Mouse (Mus musculus): ENCODE data around the gene Lancl3. TPM values are rescaled to one million over a fixed set of nuclear protein-coding genes. Genes with fewer than 3 reads are reported as not detected.

Lancl3 gene
- not detected in 4 replicates for total RNA-seq (2023; ENCODE audit: inconsistent age)

DNA sequence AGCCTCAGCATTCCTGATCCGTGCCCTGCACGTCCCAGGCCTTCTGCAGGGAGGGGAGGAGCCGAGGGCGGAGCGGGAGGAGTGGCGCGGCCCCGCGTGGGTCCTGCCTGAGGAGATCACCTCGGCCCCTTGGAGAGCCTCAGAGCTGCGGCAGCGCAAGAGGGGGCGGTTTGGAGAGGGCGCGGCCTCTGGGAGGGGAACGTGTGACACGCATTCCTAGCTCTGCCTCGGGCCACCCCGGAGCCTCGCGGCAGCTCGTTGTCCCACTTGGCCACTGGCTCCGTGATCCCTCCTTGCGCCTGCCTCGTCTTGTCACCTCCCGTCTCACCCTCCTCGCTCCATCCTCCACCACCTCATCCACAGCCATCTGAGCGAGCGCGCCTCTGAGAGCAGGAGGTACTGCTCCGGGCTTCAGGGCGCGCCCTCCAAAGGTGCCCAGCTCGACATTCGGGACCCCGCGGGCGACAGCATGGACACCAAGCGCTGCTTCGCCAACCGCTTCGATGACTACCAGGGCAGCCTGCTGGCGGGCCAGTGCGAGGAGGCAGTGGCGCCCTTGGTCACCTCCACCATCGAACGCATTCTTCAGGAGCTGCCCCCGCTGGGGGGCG lies at the start of gene Lancl3:
Lancl3 (plus strand) TSS at position 142 of the 611 bp plus-strand sequence.

DNA sequence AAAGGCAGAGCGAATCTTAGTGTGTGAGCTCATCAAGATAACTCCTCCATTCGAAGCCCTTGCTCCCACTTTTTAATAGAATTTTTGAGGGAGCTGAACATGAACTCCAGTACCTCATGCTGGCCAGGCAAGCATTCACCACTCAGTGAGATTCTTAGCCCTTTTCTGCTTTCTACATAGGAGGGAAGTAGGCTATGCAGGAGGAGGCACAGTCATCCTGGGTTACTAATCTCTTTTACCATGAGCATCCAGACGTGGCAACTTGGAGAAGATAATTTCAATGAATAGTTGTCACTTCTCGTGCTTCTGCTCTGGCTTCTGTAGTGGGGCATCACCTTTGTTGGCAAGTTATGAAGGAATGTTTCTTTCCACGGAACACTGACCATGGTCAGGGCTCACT lies 57.1 kb downstream of the Lancl3 start, which contains the start of gene Gm14862:
Gm14862 (minus strand) TSS at position 134 of the 400 bp plus-strand sequence.

DNA sequence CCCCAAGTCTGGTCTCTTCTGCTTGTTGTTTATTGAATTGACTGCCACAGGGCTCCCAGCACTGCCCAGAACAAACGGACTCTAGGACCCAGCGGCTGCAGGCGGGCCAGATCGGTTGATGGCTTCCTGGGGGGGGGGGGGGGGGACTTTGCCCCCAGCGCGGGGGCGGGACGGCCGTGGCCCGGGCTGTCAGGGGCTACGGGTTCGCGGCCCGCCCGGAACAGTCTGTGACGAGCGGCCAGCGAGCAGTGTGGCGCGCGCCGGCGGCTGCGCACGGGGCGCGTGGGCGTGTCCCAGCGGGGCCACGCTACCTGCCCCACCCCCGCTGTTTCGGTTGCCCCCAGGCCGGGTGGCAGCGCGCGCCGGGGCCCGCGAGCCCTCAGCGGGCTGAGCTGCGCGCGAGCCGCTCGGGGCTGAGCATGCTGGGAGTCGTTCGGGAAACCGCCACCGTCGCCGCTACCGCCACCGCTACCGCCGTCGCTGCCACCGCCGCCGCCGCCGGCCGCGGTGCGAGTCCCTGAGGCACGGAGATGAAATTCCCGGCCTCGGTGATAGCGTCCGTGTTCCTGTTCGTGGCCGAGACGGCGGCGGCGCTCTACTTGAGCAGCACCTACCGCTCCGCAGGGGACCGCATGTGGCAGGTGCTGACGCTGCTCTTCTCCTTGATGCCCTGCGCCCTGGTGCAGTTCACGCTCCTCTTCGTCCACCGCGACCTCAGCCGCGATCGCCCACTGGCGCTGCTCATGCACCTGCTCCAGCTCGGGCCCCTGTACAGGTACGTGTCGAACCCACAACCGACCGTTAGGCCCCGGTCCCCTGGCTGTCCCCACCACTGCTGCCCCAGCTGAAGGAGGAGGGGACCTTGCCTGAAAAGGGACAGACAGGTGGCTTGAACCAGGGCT lies 73.0 kb downstream of the Lancl3 start, which contains the start of gene Xk:
Xk (plus strand) TSS at position 297 of the 902 bp plus-strand sequence.

DNA sequence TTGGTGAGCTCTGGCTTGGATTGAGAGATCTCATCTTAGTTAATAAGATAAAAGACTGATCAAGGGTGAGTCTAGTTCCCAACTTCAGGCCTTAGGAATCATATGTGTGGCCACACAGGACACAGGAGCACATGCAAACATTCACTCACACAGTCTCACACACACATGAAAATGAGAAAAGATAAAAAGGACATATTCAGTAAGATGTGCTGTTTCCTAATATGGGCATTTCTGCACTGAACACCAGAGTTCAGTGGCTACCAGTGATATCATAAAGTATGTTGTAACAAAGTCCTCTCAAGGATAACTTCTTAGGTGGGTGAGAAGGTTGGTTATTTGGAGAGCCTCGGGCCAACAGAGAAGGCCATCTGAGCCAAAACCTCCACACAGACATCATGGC lies 83.8 kb downstream of the Lancl3 start, which contains the start of gene H2al1m:
H2al1m (plus strand) TSS at position 301 of the 400 bp plus-strand sequence.

Other genes starting within 250 kb of the Lancl3 start
- not detected in 4 replicates for gene Fthl17b, start 236.9 kb upstream of the Lancl3 start, total RNA-seq (2023; ENCODE audit: inconsistent age)
- not detected in 4 replicates for gene Fthl17c, start 223.3 kb upstream of the Lancl3 start, total RNA-seq (2023; ENCODE audit: inconsistent age)
- gene Fthl17d, start 213.1 kb upstream of the Lancl3 start, total RNA-seq (2023; ENCODE audit: inconsistent age): not detected in 4 replicates
- not detected in 4 replicates for gene Fthl17e, start 166.4 kb upstream of the Lancl3 start, total RNA-seq (2023; ENCODE audit: inconsistent age)
- not detected in 4 replicates for gene Fthl17f, start 136.9 kb upstream of the Lancl3 start, total RNA-seq (2023; ENCODE audit: inconsistent age)
- gene 4930402K13Rik, start 95.3 kb upstream of the Lancl3 start, total RNA-seq (2023; ENCODE audit: inconsistent age): not detected in 4 replicates
- not detected in 4 replicates for gene Gm14862, start 57.0 kb downstream of the Lancl3 start, total RNA-seq (2023; ENCODE audit: inconsistent age)
- gene Xk, start 72.9 kb downstream of the Lancl3 start, total RNA-seq (2023; ENCODE audit: inconsistent age): 3.6 to 5.1 TPM (median 4.5 TPM) in 4 replicates
- gene H2al1m, start 83.9 kb downstream of the Lancl3 start, total RNA-seq (2023; ENCODE audit: inconsistent age): 1.1 to 1.5 TPM in 2 of 4 replicates, not detected in the others
- gene H2al1k, start 150.7 kb downstream of the Lancl3 start, total RNA-seq (2023; ENCODE audit: inconsistent age): not detected in 4 replicates